Mouse (Mus musculus) stomach, embryonic 16.5 days (tissue): ENCODE results near the gene Dntt. TPM values are rescaled to one million over a fixed set of nuclear protein-coding genes. Genes with fewer than 3 reads are reported as not detected.

Experiments used
- ATAC-seq: fragments of 200-750 bp; cut with Nextera tagmentation; 2 replicates; pipeline ENCODE4 v1.8.0; 2017; ENCODE audit warnings: moderate number of reproducible peaks, moderate TSS enrichment; ENCODE audit not compliant: insufficient read depth, low FRiP score
- H3K27ac ChIP-seq: fragments of 300-500 bp; sonication (generic); 2 replicates; pipeline ENCODE4 v1.5.1; 2014; ENCODE audit warnings: low read length
- H3K27me3 ChIP-seq: fragments of 300-500 bp; sonication (generic); 2 replicates; pipeline ENCODE4 v1.6.1; 2014; ENCODE audit warnings: low read length, control low read depth, mixed read lengths; ENCODE audit not compliant: control insufficient read depth, insufficient read depth
- H3K36me3 ChIP-seq: fragments of 300-500 bp; sonication (generic); 2 replicates; pipeline ENCODE4 v1.6.1; 2014; ENCODE audit warnings: low read length; ENCODE audit not compliant: control insufficient read depth, insufficient read depth
- H3K4me1 ChIP-seq: fragments of 300-500 bp; sonication (generic); 2 replicates; pipeline ENCODE4 v1.6.1; 2014; ENCODE audit warnings: low read length, control low read depth, mixed read lengths; ENCODE audit not compliant: control insufficient read depth, insufficient read depth
- H3K4me2 ChIP-seq: fragments of 300-500 bp; sonication (generic); 2 replicates; pipeline ENCODE4 v1.6.1; 2014; ENCODE audit warnings: low read depth, low read length, mixed read lengths
- H3K4me3 ChIP-seq: fragments of 300-500 bp; sonication (generic); replicated peaks from 2 replicates; pipeline ENCODE4 v1.5.1; 2014; ENCODE audit warnings: mild to moderate bottlenecking, low read length
- H3K9ac ChIP-seq: fragments of 300-500 bp; sonication (generic); 2 replicates; pipeline ENCODE4 v1.6.1; 2014; ENCODE audit warnings: low read length
- H3K9me3 ChIP-seq: fragments of 300-500 bp; sonication (generic); replicated peaks from 2 replicates; pipeline ENCODE4 v1.6.1; 2016; ENCODE audit warnings: low read length, control low read depth; ENCODE audit not compliant: control insufficient read depth
- WGBS: fragments of 180-500 bp; shearing (Covaris S2); extraction: QIAGEN DNeasy Blood & Tissue Kit; methylation state at CpG from one replicate; pipeline ENCODE4 v1.1.7; 2014; 5-methylcytosine and 5-hydroxymethylcytosine counted together
- polyA plus RNA-seq: library from polyadenylated mRNA; unstranded; fragments of >200 nt; fragmentation: Nextera tagmentation; extraction: Ambion mirVana; gene quantifications from 2 replicates; pipeline ENCODE4 v1.2.1, GENCODE M21; 2015

Dntt gene
- polyA plus RNA-seq, 1 experiment from 2014 or later, result not detected

GRCm38 (mm10) chr19:41039110-41039509 is 10.0 kb downstream of the Dntt start:
- no peaks in the 10 kb centered on the region for H3K27me3 ChIP-seq
- H3K4me1 ChIP-seq, result no peaks in the 10 kb centered on the region
- H3K36me3 ChIP-seq, result no peaks in the 10 kb centered on the region
- WGBS, result 54% methylated on average over 7 of the region's 7 CpGs
- no peak overlapping the region for H3K27ac ChIP-seq
- no peak overlapping the region for H3K9ac ChIP-seq
- no peak for ATAC-seq
- no peak overlapping the region for H3K4me3 ChIP-seq
- no peaks in the 10 kb centered on the region for H3K9me3 ChIP-seq
- no peak overlapping the region for H3K4me2 ChIP-seq

GRCm38 (mm10) chr19:41045091-41045770 is 16.2 kb downstream of the Dntt start:
- no peak overlapping the region for H3K9ac ChIP-seq
- H3K4me2 ChIP-seq, result no peak overlapping the region
- H3K4me3 ChIP-seq, result no peak overlapping the region
- no peaks in the 10 kb centered on the region for H3K9me3 ChIP-seq
- H3K27ac ChIP-seq, result no peak overlapping the region
- no peaks in the 10 kb centered on the region for H3K27me3 ChIP-seq
- 41% methylated on average over 10 of the region's 10 CpGs for WGBS
- no peaks in the 10 kb centered on the region for H3K4me1 ChIP-seq
- no peaks in the 10 kb centered on the region for H3K36me3 ChIP-seq
- no peak for ATAC-seq

- Histone ChIP-seq H3K27ac (no peak overlapping the region), H3K4me2 (no peak overlapping the region), H3K9ac (no peak overlapping the region), H3K36me3 (no peaks in the 10 kb centered on the region), H3K9me3 (no peaks in the 10 kb centered on the region), H3K4me1 (no peaks in the 10 kb centered on the region), H3K4me3 (no peak overlapping the region), H3K27me3 (no peaks in the 10 kb centered on the region)
- 85% methylated on average over 9 of the region's 9 CpGs for WGBS
- ATAC-seq, result no peak
Measured at GRCm38 (mm10) chr19:41047437-41048186, 18.5 kb downstream of the Dntt start.

- no peak overlapping the region for H3K4me2 ChIP-seq
- no peak overlapping the region for H3K4me3 ChIP-seq
- 70% methylated on average over 3 of the region's 3 CpGs for WGBS
- no peaks in the 10 kb centered on the region for H3K9me3 ChIP-seq
- H3K4me1 ChIP-seq, result no peaks in the 10 kb centered on the region
- no peak overlapping the region for H3K9ac ChIP-seq
- no peaks in the 10 kb centered on the region for H3K27me3 ChIP-seq
- H3K27ac ChIP-seq, result no peak overlapping the region
- H3K36me3 ChIP-seq, result no peaks in the 10 kb centered on the region
- ATAC-seq, result no peak
Measured at GRCm38 (mm10) chr19:41048187-41048559, 19.1 kb downstream of the Dntt start.

GRCm38 (mm10) chr19:41051714-41052113 is 22.6 kb downstream of the Dntt start:
- Histone ChIP-seq H3K4me2 (no peak overlapping the region), H3K27ac (no peak overlapping the region), H3K4me3 (no peak overlapping the region), H3K27me3 (no peaks in the 10 kb centered on the region), H3K4me1 (no peaks in the 10 kb centered on the region), H3K9me3 (no peaks in the 10 kb centered on the region), H3K36me3 (no peaks in the 10 kb centered on the region), H3K9ac (no peak overlapping the region)
- 89% methylated on average over 1 of the region's 1 CpGs for WGBS
- no peak for ATAC-seq

- WGBS, result 55% methylated on average over 5 of the region's 5 CpGs
- Histone ChIP-seq H3K4me2 (no peak overlapping the region), H3K4me3 (no peak overlapping the region), H3K4me1 (no peaks in the 10 kb centered on the region), H3K36me3 (no peaks in the 10 kb centered on the region), H3K27me3 (no peaks in the 10 kb centered on the region), H3K9me3 (no peaks in the 10 kb centered on the region), H3K9ac (no peak overlapping the region), H3K27ac (no peak overlapping the region)
- no peak for ATAC-seq
Measured at GRCm38 (mm10) chr19:41052247-41052646, 23.2 kb downstream of the Dntt start.

- H3K4me1 ChIP-seq, result no peaks in the 10 kb centered on the region
- H3K36me3 ChIP-seq, result no peaks in the 10 kb centered on the region
- no peaks in the 10 kb centered on the region for H3K9me3 ChIP-seq
- H3K27me3 ChIP-seq, result no peaks in the 10 kb centered on the region
- H3K4me3 ChIP-seq, result no peak overlapping the region
- WGBS, result 30% methylated on average over 10 of the region's 10 CpGs
- H3K4me2 ChIP-seq, result no peak overlapping the region
- H3K27ac ChIP-seq, result no peak overlapping the region
- no peak overlapping the region for H3K9ac ChIP-seq
- ATAC-seq, result no peak
Measured at GRCm38 (mm10) chr19:41053530-41053929, 24.5 kb downstream of the Dntt start.

GRCm38 (mm10) chr19:41054702-41055101 is 25.6 kb downstream of the Dntt start:
- no peak overlapping the region for H3K9ac ChIP-seq
- WGBS, result 62% methylated on average over 4 of the region's 4 CpGs
- no peaks in the 10 kb centered on the region for H3K9me3 ChIP-seq
- H3K27ac ChIP-seq, result no peak overlapping the region
- no peak overlapping the region for H3K4me3 ChIP-seq
- no peak overlapping the region for H3K4me2 ChIP-seq
- H3K36me3 ChIP-seq, result no peaks in the 10 kb centered on the region
- H3K4me1 ChIP-seq, result no peaks in the 10 kb centered on the region
- H3K27me3 ChIP-seq, result no peaks in the 10 kb centered on the region
- ATAC-seq, result no peak

GRCm38 (mm10) chr19:41071500-41071899 is 42.4 kb downstream of the Dntt start:
- no peaks in the 10 kb centered on the region for H3K27me3 ChIP-seq
- no peaks in the 10 kb centered on the region for H3K9me3 ChIP-seq
- H3K4me2 ChIP-seq, result no peak overlapping the region
- no peak overlapping the region for H3K9ac ChIP-seq
- H3K4me1 ChIP-seq, result no peaks in the 10 kb centered on the region
- no peaks in the 10 kb centered on the region for H3K36me3 ChIP-seq
- no peak overlapping the region for H3K4me3 ChIP-seq
- no peak overlapping the region for H3K27ac ChIP-seq
- ATAC-seq, result peak; percentile 44; the same call in 1 of the 2 replicates
- 8% methylated on average over 8 of the region's 8 CpGs for WGBS
